Mouse (Mus musculus) C2C12 (cell line): ENCODE results near the gene Gm13276.
"Not testable (repeated sequence)": the region's sequence is repeated elsewhere in the genome, so short reads cannot be mapped to it uniquely, and the experiment has no call there.

Experiments used
- CTCF ChIP-seq: IDR thresholded peaks from one replicate; pipeline ENCODE4 v1.5.1; 2011; ENCODE audit not compliant: control insufficient read depth, insufficient read depth, insufficient read length
- FOSL1 ChIP-seq: IDR thresholded peaks from one replicate; pipeline ENCODE4 v1.8.0; 2011; ENCODE audit warnings: mild to moderate bottlenecking, low read length; ENCODE audit not compliant: poor library complexity, insufficient read depth, severe bottlenecking
- MAX ChIP-seq: IDR thresholded peaks from one replicate; pipeline ENCODE4 v1.6.1; 2011; ENCODE audit warnings: mild to moderate bottlenecking, control low read depth
- MYOD1 ChIP-seq: IDR thresholded peaks from one replicate; pipeline ENCODE4 v1.6.1; 2011; ENCODE audit warnings: low read depth; ENCODE audit not compliant: control insufficient read depth, insufficient read length
- MYOG ChIP-seq: IDR thresholded peaks from one replicate; pipeline ENCODE4 v1.6.1; 2011; ENCODE audit not compliant: control insufficient read depth, insufficient read length; ENCODE audit errors: extremely low read depth
- USF1 ChIP-seq: IDR thresholded peaks from one replicate; pipeline ENCODE4 v1.6.1; 2011; ENCODE audit warnings: low read depth, mild to moderate bottlenecking, control low read depth, moderate library complexity

GRCm38 (mm10) chr4:88779550-88779949, 6.0 kb upstream of the Gm13276 start, which contains the start of gene Gm13272:
- not testable (repeated sequence) for TF ChIP-seq CTCF, MAX, FOSL1, USF1, MYOG, MYOD1
